Mouse (Mus musculus): Measurements from ENCODE around the gene Adgrg7. TPM values are rescaled to one million over a fixed set of nuclear protein-coding genes. Genes with fewer than 3 reads are reported as not detected.
A peak's percentile ranks its signal among the peaks of the same experiment; 100 is the strongest.

The Adgrg7 gene
- polyA plus RNA-seq (2012; rRNA removed), result not detected in 2 replicates

DNA sequence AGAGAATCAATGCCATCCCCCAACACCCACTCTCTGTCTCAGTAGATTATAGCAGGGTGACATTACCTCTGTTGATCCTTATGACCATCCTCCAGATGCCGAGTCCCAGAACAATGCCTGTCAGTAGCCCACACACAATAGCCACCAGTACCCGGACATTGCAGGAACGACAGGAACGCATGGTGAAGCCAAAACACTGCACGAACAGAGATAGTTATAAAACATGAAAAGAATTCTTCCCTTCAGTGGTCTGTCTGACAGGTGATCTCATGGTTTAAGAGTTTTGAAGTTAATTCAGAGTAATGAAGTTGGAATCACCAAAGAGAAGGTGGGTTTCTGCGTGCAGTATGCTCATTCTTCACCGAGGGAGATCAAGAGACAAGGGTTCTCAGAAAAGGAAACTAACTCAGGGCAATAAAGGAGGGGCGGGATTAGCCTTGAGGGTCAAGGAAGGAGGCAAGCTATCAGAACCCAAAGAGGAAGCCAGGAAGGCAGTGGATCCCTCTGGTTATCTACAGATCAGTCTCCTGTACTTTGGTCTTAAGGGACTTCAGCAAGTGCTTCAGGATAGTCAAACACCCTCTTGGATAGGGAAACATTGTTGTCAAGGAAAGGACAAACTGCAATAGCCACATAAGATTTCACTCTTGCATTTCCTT lies at the start of gene Adgrg7:
Adgrg7 (minus strand) TSS at position 375 of the 659 bp plus-strand sequence.
- no peak for DNase-seq (ENCODE audit: low spot score)

DNA sequence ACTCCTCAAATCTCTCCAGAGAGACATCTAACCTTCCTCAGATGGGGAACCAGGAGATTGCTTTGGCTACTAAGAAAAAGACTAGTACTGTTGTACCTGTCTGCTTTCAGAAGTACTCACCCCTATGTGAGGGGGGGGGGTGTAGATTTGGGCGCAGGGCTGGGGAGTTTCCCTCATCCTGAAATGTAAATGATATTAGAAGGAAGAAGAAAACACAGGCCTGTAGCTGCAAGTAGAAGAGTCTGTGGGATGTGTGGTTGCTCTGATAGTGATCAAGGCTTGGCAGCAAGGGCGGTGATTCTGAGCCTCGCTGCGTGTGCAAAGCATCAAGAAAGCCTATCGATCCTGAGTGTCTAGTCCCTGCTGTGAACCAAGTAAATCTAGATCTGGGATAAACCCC lies 47.3 kb upstream of the Adgrg7 start:
- DNase-seq (ENCODE audit: low spot score), result no peak

DNA sequence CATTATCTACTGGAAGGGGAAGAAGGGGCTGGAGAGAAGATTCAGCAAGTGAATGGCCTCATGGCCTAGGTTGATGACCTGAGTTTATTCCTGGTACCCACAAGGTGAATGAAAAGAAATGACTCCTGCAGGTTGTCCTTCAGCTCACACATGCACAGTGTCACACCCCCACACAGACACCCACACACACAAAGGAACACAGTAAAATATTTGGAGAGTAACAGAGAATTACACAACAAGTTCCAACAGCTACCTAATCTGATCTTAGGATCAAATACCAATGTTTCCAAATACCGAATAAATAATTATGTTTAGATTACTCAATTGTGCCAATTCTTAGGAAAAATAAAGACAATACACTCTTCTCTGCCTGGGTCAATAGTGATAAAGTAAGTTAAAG lies 37.7 kb upstream of the Adgrg7 start:
- DNase-seq (ENCODE audit: low spot score), result no peak

DNA sequence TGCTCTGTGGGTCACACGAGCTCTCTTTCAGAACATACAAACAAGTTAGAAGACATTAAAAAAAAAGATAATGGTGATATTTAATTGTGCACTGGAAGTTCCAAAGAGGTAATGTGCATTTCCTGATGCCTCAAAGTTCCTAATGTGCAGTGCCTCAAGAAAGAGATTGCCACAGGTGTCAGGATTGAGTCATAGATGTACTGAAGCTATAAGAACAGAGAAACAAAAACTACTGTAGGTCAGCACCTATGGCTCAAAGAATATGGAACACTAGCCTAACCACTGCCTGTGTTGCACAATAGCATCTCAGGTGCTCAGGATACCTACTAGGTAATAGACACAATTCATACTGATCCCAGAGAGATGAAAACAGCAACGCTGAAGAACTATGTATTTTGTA lies 36.3 kb upstream of the Adgrg7 start:
- no peak for DNase-seq (ENCODE audit: low spot score)

DNA sequence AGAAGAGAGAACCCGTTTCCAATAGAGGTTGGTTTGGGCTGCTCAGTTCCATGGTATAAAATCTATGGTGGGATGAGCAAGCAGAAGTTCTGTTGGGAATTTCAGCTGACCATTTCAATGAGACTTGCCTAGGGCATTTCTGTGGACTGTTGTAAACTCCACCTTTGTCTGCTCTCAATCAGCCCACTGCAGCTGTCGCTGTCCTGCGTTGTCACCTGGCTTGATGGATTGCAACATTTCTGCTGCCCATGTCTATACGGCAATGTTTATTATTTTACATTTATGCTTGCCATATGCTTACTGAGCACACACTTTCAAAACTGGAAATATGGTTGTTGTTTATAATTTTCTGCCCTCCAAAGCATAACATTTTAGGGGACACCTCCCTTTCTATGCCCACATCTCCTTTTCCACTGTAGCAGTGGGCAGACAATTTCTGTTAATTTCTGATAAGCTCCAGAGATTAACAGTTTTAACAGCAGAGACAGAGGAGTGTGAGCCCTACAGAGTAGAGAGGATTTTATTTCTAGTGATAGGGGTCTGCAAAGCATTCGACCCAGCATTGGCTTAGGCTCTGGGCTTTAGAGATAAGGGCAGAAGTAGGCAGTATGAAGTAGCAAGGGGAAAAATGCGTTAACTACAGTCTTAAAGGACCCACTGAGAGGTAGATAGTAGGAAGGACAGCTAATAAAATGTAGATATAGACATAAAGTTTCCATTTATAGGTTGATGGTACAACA lies 5.9 kb upstream of the Adgrg7 start:
- no peak for DNase-seq (ENCODE audit: low spot score)

DNA sequence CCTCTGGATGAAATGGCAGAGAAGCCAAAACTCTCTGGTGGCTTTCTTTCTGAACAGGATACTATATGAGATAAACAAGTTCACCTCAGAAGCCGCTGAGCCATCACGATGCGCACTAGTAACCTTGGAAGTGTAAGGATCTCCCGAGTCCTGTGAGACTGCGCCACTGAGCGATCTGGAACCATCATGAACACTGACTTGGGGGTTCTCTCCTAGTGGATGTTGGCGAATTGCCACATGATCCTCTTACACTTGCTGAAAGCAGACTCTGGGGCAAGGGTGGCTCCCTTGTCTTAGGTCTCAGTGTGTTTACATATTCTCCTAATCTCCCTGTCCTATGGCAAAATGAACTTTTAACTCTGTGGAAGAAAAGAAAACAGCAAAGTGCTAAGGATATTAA lies 5.3 kb upstream of the Adgrg7 start:
- no peak for DNase-seq (ENCODE audit: low spot score)

DNA sequence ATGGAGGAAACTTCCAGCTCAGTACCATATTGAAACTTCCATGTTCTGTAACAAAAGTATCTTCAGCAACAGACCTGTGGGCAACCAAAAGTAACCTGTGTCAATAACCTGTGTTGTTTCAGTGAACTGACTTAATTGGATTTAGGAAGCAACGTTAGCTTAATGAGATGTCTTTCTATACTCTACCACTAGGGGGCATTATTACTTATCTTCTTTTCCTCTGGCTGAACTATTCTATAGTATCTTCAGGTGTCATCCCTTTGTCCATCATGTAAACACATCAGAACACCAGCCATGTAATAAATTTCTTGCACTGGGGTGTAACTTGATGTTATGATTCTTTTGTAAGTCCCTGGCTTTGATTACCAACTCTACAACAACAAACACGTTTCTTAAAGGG lies 4.8 kb upstream of the Adgrg7 start:
- DNase-seq (ENCODE audit: low spot score), result no peak

DNA sequence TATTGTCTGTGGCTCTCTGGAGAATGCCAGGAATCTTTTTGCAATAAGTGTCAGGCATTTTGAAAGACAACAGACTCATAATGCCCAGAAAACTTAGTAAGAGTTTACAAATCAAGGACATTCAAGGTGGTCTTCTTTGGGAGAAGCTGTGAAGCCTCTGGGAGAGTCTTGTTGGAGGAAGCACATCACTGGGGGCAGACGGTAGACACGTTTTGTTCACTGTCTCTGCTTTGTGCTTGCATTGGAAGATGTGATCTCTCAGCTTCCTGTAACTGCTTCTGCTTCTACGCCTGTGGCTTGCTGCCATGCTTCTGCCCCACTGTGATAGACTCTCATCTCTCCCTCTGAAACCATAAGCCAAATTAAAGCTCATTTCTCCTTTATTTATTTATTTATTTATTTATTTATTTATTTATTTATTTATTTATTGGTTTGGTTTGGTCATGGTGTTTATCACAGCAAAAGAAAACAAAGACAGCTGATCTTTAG lies 3.9 kb upstream of the Adgrg7 start:
- no peak for DNase-seq (ENCODE audit: low spot score)

DNA sequence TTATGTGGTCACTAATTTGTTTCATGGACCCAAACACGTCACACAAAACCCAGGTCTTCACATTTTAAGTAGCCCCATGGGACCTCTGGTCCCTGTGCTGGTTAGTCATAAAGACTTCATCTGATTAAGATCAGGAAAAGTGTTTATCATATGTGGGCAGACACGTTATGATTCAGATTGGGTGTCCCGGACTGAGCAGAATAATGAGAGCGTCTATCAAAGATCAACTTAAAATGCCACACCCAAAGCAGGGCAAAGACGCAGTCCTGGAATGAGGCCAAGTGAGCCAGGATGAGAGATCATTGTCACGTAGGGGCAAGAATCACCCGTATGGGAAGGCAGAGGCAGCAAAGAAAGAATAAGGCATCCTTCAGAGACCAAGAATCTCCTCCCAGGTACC lies 3.2 kb upstream of the Adgrg7 start:
- no peak for DNase-seq (ENCODE audit: low spot score)

DNA sequence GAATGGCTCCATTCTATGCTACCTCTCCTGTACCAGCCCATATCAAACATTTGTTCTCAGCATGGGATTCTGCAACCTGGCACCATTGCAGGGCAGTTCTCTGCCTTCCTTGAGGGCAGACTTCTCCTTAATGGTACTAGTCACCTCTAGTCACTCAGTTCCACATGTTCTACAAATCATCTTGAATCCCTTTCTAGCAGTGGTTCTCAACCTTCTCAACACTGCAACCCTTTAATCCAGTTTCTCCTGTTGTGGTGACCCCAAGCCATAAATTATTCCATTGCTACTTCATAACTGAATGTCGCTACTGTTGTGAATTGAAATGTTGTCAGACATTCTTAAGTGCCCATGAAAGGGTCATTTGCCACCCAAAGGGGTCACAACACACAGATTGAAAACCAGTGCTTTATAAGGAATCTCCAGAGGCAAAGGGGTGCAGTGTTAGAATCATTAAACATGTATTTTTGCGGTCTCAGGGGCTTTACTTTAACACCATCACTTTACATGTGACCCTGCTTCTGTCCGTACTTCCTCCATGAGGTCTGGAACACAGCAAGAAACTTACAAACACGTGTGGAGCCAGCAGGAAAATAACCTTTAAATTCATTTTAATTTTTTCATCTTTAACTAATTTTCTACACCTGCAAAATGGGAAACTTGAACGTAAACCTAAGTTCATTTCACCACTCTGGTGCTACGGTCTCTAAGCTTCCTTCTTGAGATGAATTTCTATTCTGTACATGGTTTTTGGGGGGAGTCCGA lies 1.1 kb downstream of the Adgrg7 start:
- no peak for DNase-seq (ENCODE audit: low spot score)

DNA sequence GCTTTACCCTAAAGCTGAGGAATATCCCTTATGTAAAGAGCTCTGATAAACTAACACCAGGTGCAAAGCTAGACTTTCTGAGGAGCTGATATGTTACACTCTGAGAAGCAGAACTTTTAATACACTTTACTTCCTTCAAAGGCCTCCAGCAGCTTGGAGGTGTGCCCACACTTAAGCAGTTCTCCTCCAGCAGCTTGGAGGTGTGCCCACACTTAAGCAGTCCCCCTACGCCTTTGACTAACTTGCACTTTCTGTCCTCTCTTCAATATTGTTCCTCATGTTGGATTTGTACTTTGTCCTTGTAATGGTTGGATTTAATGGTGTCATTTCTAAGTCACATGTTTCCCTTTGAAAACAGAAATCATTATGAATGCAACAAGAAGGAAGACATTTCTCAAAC lies 1.9 kb downstream of the Adgrg7 start:
- DNase-seq (ENCODE audit: low spot score), result no peak

DNA sequence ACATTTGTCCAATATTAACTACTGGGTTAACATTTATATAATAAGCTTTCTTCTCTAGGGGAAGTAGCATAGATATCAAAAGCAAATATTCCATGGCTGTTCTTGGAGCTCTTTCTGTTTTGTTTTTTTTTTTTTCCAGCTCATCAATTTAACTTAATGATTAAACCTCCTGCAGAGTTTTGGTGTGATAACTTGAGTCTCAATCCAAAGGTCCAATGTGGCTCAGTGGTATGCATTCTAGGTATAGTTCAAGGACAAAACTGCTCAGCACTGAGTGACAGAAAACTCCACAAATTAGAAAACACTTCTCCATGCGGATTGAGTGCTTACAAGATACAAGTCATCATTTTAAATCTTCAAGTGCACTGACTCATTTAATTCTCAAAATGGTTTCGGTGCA lies 9.7 kb downstream of the Adgrg7 start:
- no peak for DNase-seq (ENCODE audit: low spot score)

DNA sequence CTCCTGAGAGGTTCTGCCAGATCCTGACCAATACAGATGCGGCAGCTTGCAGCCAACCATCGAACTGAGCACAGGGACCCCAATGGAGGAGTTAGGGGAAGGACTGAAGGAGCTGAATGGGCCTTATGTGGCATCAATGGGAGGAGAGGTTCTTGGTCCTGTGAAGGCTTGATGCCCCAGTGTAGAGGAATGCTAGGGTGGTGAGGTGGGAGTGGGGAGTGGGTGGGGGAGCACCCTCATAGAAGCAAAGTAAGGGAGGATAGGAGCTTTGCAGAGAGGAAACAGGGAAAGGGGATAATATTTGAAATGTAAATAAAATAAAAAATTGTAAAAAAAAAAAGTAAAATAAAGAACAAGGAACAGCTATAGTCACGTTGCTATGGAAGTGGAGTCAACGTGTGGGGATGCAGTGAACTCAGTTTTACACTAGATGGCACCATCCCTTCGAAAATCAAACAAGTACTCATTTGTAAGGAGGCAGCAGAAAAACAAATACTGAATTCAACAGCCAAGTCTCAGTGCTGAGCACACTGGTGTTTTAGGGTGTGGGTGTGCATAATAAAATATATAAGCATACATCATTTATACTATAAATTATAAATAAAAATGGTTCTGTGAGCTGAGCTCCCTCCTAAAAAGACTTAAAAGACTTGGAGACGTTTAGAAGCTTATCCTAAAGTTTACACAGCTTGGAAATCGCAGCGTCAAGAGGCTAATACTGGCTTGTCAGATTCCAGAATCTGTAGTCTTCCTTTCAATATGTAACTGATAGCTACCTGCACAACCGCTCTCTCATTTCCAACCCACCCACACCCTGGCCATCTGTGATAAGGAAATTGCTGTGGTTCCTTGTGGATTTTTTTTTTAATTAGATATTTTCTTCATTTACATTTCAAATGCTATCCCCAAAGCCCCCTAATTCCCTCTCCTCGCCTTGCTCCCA lies 24.2 kb downstream of the Adgrg7 start:
- DNase-seq (ENCODE audit: low spot score), result no peak

DNA sequence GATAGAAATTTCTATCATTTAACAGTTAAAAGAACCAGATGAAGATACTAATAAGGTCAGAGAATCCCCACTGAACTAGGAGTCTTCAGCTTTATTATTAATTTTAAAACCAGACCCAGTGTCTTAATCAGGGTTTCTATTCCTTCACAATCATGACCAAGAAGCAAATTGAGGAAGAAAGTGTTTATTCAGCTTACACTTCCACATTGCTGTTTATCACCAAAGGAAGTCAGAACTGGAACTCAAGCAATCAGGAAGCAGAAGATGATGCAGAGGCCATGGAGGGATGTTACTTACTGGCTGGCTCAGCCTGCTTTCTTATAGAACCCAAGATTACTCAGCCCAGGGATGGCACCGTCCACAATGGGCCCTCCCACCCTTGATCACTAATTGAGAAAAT lies 66.6 kb downstream of the Adgrg7 start:
- no peak for DNase-seq (ENCODE audit: low spot score)

DNA sequence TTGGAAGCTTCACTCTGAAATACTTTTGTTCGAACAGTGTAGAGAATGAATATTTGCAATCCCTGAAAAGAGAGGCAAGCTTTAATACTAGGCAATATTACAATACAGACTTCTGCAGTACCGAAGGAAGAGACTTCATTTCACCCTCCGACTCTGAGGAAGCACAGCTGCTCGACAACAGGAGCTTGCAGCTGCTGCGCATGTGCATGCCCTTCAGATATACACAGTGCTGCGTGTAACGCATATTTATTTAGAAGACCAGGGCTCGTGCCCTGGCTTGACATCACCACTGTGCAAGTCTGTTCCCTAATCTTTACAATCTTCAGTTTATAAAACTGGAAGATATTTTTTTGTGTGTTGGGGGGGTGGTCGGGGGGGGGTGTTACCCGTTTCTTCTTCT lies 70.7 kb downstream of the Adgrg7 start:
- DNase-seq (ENCODE audit: low spot score), result no peak

DNA sequence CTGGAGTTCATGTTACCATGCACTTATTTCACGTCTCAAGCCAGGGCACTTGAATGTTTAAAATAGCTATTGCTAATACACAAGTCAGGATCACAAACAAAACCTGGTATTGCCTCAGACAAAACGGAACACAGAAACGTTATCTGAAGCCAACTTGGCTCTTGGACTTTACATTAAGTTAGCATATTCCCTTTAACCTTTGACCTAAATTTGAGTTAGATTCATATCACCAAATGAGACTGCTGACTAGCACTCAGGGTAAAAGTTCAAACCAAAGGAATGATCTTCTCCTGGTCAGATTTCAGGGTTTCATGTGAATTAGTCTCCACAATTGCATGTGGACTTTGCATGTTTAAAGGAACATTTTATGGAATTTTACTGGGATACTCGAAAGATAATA lies 73.3 kb downstream of the Adgrg7 start:
- DNase-seq (ENCODE audit: low spot score), result no peak

DNA sequence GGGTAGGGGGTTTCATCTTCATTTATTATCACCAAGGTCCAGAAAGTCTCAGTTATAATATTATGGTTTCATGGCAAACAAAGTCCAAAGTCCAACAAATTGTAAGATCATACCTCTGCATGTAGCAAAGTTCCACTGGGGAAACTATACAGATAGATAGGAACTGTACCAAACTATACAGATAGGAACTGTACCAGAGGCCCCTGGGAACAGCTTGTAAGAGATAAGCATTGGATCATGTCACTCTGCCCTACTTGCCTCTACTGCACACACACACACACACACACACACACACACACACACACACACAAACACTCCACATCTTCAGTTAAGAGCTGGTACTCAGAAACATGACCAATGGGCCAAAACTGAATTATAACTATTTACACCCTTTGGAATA lies 76.6 kb downstream of the Adgrg7 start:
- no peak for DNase-seq (ENCODE audit: low spot score)

DNA sequence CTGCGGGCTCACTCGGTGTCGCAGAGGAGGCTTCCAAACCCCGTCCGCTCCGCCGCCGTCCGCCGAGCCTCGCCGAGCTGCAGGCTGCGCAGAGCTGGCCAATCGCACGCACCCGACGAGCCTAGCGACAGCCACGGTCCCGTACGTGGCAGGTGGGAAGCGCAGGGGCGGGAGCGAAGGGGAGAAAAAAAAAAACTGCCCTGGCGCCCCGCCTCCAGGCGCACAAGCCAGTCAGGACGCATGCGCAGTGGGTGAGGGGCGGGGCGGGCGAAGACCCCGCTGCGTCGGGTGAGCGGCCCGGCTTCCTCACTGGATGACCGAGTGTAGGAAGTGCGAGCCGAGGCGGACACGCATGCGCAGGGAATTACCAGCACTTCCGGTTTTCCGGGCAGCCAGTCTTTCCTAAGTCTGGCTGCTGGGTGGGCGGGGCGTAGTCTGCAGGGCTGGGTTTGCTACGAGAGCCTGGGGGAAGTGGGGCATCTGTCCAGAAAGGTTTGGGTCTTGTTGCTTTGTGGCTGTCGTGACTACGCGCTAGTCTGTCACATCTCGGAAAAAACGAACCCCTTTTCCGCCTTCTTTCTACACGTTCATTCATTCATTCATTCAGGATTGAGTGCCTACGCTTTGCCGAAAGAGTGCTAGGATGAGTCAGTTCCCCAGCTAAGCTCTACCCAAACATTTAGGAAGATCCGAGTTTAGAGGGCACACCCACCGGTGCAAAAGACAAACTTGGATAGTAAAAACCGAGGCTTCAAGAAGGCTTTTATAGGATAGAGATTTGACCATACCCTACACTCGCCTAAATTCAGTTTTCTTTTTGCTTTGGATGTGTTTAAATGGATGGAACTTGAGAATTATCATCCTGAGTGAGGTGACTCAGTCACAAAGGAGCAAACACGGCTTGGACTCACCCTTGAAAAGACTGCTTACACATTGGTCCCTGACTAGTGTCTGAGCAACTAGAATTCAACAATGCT lies 78.1 kb downstream of the Adgrg7 start, which contains the start of gene Tfg:
Tfg (minus strand) TSS at position 227 of the 977 bp plus-strand sequence.
- peak; percentile 92 for DNase-seq (ENCODE audit: low spot score)

DNA sequence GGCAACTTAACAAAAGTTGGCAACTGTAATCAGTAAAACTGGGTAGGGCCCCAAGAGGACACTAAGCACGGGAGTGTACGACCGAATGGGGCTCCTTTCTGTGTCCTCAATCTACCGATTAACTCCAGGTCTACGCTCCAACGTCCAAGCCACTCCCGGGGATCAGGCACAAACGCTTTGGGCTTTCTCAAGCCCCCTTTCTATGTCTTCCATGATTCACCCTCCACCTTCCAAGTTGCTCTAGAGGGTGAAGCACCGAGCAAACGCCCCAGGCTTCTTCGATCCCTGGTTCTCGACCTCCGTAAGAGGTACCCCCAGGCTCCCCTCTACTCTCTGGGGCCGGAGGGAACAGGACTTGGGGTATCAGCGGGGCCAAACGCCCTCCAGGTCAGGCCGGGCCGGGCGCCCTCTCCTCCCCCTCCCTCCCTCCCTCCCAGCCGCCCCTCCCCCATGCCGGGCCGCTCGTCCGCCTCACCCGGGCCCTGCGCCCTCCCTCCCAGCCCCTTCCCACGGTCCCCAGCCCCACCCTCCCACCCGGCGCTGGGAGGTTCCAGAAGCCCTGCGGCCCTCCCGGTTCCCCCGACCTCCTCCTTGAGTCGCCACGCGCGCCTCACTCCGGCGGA lies 79.0 kb downstream of the Adgrg7 start:
- DNase-seq (ENCODE audit: low spot score), result no peak

DNA sequence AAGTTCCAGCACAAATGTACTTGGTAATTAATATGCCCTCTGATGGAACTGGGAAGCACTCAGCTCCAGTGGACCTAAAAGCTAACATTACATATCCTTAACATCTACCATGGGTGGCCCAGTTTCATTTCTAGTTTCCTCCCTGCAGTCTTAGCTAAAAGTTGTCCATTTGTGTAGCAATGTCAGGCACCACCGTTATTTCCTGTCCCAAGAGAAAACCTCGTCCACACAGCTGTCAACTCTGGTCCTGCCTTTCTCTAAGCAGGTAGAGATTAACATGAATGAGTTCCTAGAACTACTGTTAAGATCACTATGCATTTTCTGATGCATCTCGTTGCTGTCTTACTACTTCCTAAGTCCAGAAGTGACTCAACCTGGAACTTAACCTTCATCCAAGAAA lies 80.0 kb downstream of the Adgrg7 start:
- no peak for DNase-seq (ENCODE audit: low spot score)

Data from urinary bladder, adult 2 months (tissue).